Mouse (Mus musculus): Measurements from ENCODE around the gene Hfm1. TPM values are rescaled to one million over a fixed set of nuclear protein-coding genes. Genes with fewer than 3 reads are reported as not detected.

Gene Hfm1
- polyA plus RNA-seq, 1 experiment from 2014 or later: 0.20 TPM

- ATAC-seq: peak; percentile 63; the same call in 1 of the 2 replicates
Observed at GRCm38 (mm10) chr5:106927996-106928395, 1.9 kb upstream of the Hfm1 start.

GRCm38 (mm10) chr5:106926369-106926686, 207 bp upstream of the Hfm1 start:
- peak overlapping the region; percentile 97 for H3K4me2 ChIP-seq
- ATAC-seq: no peak
- no peaks in the 10 kb centered on the region for H3K27me3 ChIP-seq (replicated peaks)
- H3K4me1 ChIP-seq: peaks cover 31% of the 10 kb centered on the region
- no peaks in the 10 kb centered on the region for H3K36me3 ChIP-seq
- H3K4me3 ChIP-seq: peak overlapping the region; percentile 67
- 0 out of 2 replicates have a peak overlapping the region, but pooled peaks have one; percentile 14 for H3K27ac ChIP-seq
- no peaks in the 10 kb centered on the region for H3K9me3 ChIP-seq (replicated peaks)
- WGBS (ENCODE audit: insufficient replicate concordance): 52% methylated on average over 4 of the region's 4 CpGs
- H3K9ac ChIP-seq: peak overlapping the region; percentile 78

More at GRCm38 (mm10) chr5:106927996-106928395, 1.9 kb upstream of the Hfm1 start:
- no peak overlapping the region for H3K9ac ChIP-seq
- WGBS (ENCODE audit: insufficient replicate concordance): 33% methylated on average over 4 of the region's 4 CpGs
- peaks cover 31% of the 10 kb centered on the region for H3K4me1 ChIP-seq
- no peaks in the 10 kb centered on the region for H3K27me3 ChIP-seq (replicated peaks)
- H3K4me2 ChIP-seq: no peak overlapping the region
- H3K9me3 ChIP-seq (replicated peaks): no peaks in the 10 kb centered on the region
- no peak overlapping the region for H3K4me3 ChIP-seq
- H3K36me3 ChIP-seq: no peaks in the 10 kb centered on the region
- no peak overlapping the region for H3K27ac ChIP-seq

- H3K4me1 ChIP-seq: peaks cover 5% of the 10 kb centered on the region; the same call in 1 of the 2 replicates
Observed at GRCm38 (mm10) chr5:106919315-106919714, 6.8 kb downstream of the Hfm1 start.

GRCm38 (mm10) chr5:106896879-106897278, 29.2 kb downstream of the Hfm1 start:
- no peaks in the 10 kb centered on the region for H3K27me3 ChIP-seq (replicated peaks)
- no peak overlapping the region for H3K9ac ChIP-seq
- no peaks in the 10 kb centered on the region for H3K36me3 ChIP-seq
- no peak overlapping the region for H3K4me3 ChIP-seq
- no peak for ATAC-seq
- 35% methylated on average over 2 of the region's 2 CpGs for WGBS (ENCODE audit: insufficient replicate concordance)
- no peak overlapping the region for H3K27ac ChIP-seq
- H3K4me2 ChIP-seq: no peak overlapping the region
- H3K4me1 ChIP-seq: no peaks in the 10 kb centered on the region
- H3K9me3 ChIP-seq (replicated peaks): no peaks in the 10 kb centered on the region

More at GRCm38 (mm10) chr5:106919315-106919714, 6.8 kb downstream of the Hfm1 start:
- Histone ChIP-seq H3K36me3 (no peaks in the 10 kb centered on the region), H3K27me3 (replicated peaks) (no peaks in the 10 kb centered on the region), H3K9ac (no peak overlapping the region), H3K27ac (no peak overlapping the region), H3K4me2 (no peak overlapping the region), H3K4me3 (no peak overlapping the region), H3K9me3 (replicated peaks) (no peaks in the 10 kb centered on the region)
- ATAC-seq: no peak

DNA sequence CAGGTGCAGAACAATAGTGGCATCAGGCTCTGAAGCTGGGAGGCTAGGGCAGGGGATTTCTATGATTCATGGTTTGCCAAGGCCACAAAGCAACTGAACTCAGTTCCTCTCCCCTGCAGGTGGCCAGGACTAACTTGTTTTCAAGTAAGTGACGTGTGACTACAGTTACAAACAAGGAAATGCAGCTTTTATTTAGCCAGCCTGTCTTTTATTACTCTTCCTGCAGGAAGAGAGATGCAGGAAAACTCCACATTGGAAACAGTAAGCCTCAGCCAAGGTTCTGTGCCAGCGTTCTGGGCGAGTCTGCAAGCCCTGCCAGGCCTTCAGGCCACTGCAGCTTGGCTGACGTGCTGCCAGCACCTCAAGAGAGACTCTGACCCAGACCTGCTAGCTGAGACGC, 34.3 kb downstream of the Hfm1 start:
- H3K4me3 ChIP-seq: no peak overlapping the region
- H3K9me3 ChIP-seq (replicated peaks): no peaks in the 10 kb centered on the region
- no peak for ATAC-seq
- no peaks in the 10 kb centered on the region for H3K27me3 ChIP-seq (replicated peaks)
- no peak overlapping the region for H3K4me2 ChIP-seq
- 40% methylated on average over 5 of the region's 5 CpGs for WGBS (ENCODE audit: insufficient replicate concordance)
- H3K4me1 ChIP-seq: no peaks in the 10 kb centered on the region
- H3K9ac ChIP-seq: no peak overlapping the region
- no peak overlapping the region for H3K27ac ChIP-seq
- H3K36me3 ChIP-seq: no peaks in the 10 kb centered on the region

GRCm38 (mm10) chr5:106887303-106888071, 38.6 kb downstream of the Hfm1 start:
- Histone ChIP-seq H3K36me3 (no peaks in the 10 kb centered on the region), H3K9me3 (replicated peaks) (no peaks in the 10 kb centered on the region), H3K4me3 (no peak overlapping the region), H3K4me2 (no peak overlapping the region), H3K27me3 (replicated peaks) (no peaks in the 10 kb centered on the region), H3K9ac (no peak overlapping the region), H3K4me1 (no peaks in the 10 kb centered on the region), H3K27ac (no peak overlapping the region)
- 48% methylated on average over 1 of the region's 1 CpGs for WGBS (ENCODE audit: insufficient replicate concordance)
- ATAC-seq: no peak

DNA sequence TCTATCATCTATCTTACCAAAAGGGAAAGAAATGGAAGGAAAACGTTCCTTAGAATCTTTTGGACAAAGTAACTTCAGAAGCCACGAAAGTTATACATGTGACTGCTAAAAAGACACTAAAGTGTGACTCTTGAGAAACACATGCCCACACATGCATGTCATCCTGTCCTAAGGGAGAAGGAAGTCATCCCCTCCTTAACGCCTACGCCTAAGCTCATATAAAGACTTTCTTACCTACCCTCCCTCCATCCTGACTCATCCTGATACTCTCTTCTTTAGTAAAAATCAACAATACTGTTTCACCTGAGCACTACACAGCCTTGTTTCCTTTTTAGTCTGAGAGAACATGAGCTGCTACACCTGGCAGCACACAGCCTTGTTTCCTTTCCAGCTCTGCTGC, 40.6 kb downstream of the Hfm1 start:
- no peak for ATAC-seq

GRCm38 (mm10) chr5:106876438-106876837, 49.7 kb downstream of the Hfm1 start:
- H3K9me3 ChIP-seq (replicated peaks): no peaks in the 10 kb centered on the region
- 33% methylated on average over 1 of the region's 1 CpGs for WGBS (ENCODE audit: insufficient replicate concordance)

More for the DNA sequence above, 40.6 kb downstream of the Hfm1 start:
- no peak overlapping the region for H3K4me2 ChIP-seq
- H3K4me3 ChIP-seq: no peak overlapping the region
- H3K9me3 ChIP-seq (replicated peaks): no peaks in the 10 kb centered on the region
- H3K27ac ChIP-seq: no peak overlapping the region
- no peaks in the 10 kb centered on the region for H3K27me3 ChIP-seq (replicated peaks)
- WGBS (ENCODE audit: insufficient replicate concordance): 67% methylated on average over 4 of the region's 4 CpGs
- no peaks in the 10 kb centered on the region for H3K36me3 ChIP-seq
- no peaks in the 10 kb centered on the region for H3K4me1 ChIP-seq
- H3K9ac ChIP-seq: no peak overlapping the region

DNA sequence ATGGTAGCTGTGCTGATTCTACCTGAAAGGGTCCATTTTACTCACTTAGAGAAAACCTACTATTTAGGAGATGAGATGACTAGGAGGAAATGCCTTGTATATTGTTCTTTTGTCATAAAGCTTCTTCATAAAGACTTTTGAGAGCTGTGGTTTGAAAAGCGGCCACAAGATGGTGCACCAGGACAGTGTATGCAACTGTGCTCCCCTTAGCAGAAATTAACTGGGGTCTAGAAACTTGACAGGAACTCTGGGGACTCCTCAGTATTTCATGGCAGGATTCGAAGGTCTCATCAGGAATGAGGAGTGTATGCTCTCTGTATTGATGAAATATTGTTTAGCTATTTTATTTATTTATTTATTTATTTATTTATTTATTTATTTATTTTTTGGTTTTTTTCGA, 65.7 kb downstream of the Hfm1 start:
- Histone ChIP-seq H3K4me3 (no peak overlapping the region), H3K36me3 (no peaks in the 10 kb centered on the region), H3K9me3 (replicated peaks) (no peaks in the 10 kb centered on the region), H3K4me2 (no peak overlapping the region), H3K4me1 (no peaks in the 10 kb centered on the region), H3K27me3 (replicated peaks) (no peaks in the 10 kb centered on the region), H3K9ac (no peak overlapping the region), H3K27ac (no peak overlapping the region)
- ATAC-seq: no peak
- WGBS (ENCODE audit: insufficient replicate concordance): 29% methylated on average over 3 of the region's 3 CpGs

More at GRCm38 (mm10) chr5:106876438-106876837, 49.7 kb downstream of the Hfm1 start:
- ATAC-seq: no peak
- H3K4me3 ChIP-seq: no peak overlapping the region
- H3K9ac ChIP-seq: no peak overlapping the region
- no peak overlapping the region for H3K4me2 ChIP-seq
- H3K36me3 ChIP-seq: no peaks in the 10 kb centered on the region
- no peak overlapping the region for H3K27ac ChIP-seq
- H3K27me3 ChIP-seq (replicated peaks): no peaks in the 10 kb centered on the region
- H3K4me1 ChIP-seq: no peaks in the 10 kb centered on the region

- H3K27ac ChIP-seq: no peak overlapping the region
- ATAC-seq: no peak
- H3K4me1 ChIP-seq: no peaks in the 10 kb centered on the region
- no peaks in the 10 kb centered on the region for H3K36me3 ChIP-seq
- no peaks in the 10 kb centered on the region for H3K27me3 ChIP-seq (replicated peaks)
- WGBS (ENCODE audit: insufficient replicate concordance): 71% methylated on average over 3 of the region's 3 CpGs
- no peak overlapping the region for H3K4me2 ChIP-seq
- no peak overlapping the region for H3K4me3 ChIP-seq
- no peaks in the 10 kb centered on the region for H3K9me3 ChIP-seq (replicated peaks)
- no peak overlapping the region for H3K9ac ChIP-seq
Observed at GRCm38 (mm10) chr5:106853284-106853683, 72.8 kb downstream of the Hfm1 start.

- Histone ChIP-seq H3K9ac (no peak overlapping the region), H3K4me1 (no peaks in the 10 kb centered on the region), H3K4me3 (no peak overlapping the region), H3K27me3 (replicated peaks) (no peaks in the 10 kb centered on the region), H3K9me3 (replicated peaks) (no peaks in the 10 kb centered on the region), H3K4me2 (no peak overlapping the region), H3K36me3 (no peaks in the 10 kb centered on the region), H3K27ac (no peak overlapping the region)
- ATAC-seq: no peak
Observed at GRCm38 (mm10) chr5:106847045-106847444, 79.1 kb downstream of the Hfm1 start.

GRCm38 (mm10) chr5:106843906-106844305, 82.2 kb downstream of the Hfm1 start:
- no peaks in the 10 kb centered on the region for H3K27me3 ChIP-seq (replicated peaks)
- ATAC-seq: no peak
- WGBS (ENCODE audit: insufficient replicate concordance): 47% methylated on average over 2 of the region's 2 CpGs

GRCm38 (mm10) chr5:106833025-106833424, 93.1 kb downstream of the Hfm1 start:
- no peaks in the 10 kb centered on the region for H3K4me1 ChIP-seq
- no peak overlapping the region for H3K27ac ChIP-seq
- no peaks in the 10 kb centered on the region for H3K36me3 ChIP-seq
- H3K4me3 ChIP-seq: no peak overlapping the region
- WGBS (ENCODE audit: insufficient replicate concordance): 46% methylated on average over 6 of the region's 7 CpGs
- H3K4me2 ChIP-seq: no peak overlapping the region
- H3K27me3 ChIP-seq (replicated peaks): no peaks in the 10 kb centered on the region
- H3K9ac ChIP-seq: no peak overlapping the region
- no peaks in the 10 kb centered on the region for H3K9me3 ChIP-seq (replicated peaks)
- ATAC-seq: no peak

More at GRCm38 (mm10) chr5:106843906-106844305, 82.2 kb downstream of the Hfm1 start:
- Histone ChIP-seq H3K36me3 (no peaks in the 10 kb centered on the region), H3K9me3 (replicated peaks) (no peaks in the 10 kb centered on the region), H3K9ac (no peak overlapping the region), H3K4me3 (no peak overlapping the region), H3K27ac (no peak overlapping the region), H3K4me2 (no peak overlapping the region), H3K4me1 (no peaks in the 10 kb centered on the region)
